8 mouse cellular contexts compared by ENCODE assay signal in the genomic region with DNA sequence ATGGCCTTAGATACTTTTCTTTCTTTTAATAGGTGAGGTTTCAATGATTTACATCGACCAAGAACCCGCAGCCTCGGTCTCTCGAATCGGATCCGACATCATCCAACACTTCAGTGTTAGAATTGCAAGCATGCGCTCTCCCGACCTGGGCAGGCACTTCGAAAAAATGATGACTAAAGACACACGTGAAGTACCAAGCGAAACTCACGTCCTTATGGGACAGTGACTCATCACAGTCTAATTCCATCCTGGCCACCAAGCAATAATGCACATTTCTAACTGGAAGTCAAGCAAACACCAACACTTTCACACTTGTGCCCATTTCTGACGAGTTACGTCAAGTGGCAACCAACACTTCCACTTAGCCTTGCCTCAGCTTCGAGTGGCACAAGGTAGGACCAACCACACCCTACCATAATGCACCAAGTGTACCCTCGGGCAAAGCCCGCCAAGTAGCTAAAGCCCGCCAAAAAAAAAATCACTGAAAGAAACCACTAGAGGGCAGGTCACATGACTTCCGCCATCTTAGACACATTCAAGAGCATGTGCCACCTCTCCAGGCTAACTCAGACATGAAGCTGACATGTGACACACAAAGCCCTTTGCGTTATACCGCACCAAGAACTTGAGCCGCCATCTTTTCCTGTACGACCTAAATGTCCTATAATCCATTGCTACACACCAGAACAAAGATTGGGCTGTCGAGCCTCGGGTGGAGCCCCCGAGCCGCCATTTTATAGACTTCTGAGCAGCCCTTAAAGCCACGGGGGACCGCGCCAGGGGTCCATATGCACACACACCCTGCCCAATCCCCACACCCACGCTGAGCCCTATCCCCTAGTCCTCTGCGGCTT. TPM values are rescaled to one million over a fixed set of nuclear protein-coding genes. Genes with fewer than 3 reads are reported as not detected.
A peak's percentile ranks its signal among the peaks of the same experiment; 100 is the strongest.
DNase-seq lines count a peak whose midpoint lies in the region; ATAC-seq and TF ChIP-seq lines count a peak whose summit lies in the region.

No protein-coding gene starts in this region.

- no peaks in the 10 kb centered on the region for H3K27me3 ChIP-seq in forebrain, embryonic 13.5 days
- no peaks in the 10 kb centered on the region for H3K27me3 ChIP-seq in hindbrain, postnatal 0 days (ENCODE audit: insufficient read depth, low read length)
- H3K27me3 ChIP-seq in stomach, embryonic 14.5 days (ENCODE audit: control insufficient read depth, insufficient read depth, low read length) = no peaks in the 10 kb centered on the region

- 74% methylated on average over 32 of the region's 32 CpGs for WGBS in forebrain, embryonic 13.5 days
- WGBS in hindbrain, postnatal 0 days = 55% methylated on average over 32 of the region's 32 CpGs
- 61% methylated on average over 32 of the region's 32 CpGs for WGBS in stomach, embryonic 14.5 days

- H3K27ac ChIP-seq in forebrain, embryonic 13.5 days = peak overlapping the region; percentile 69
- peak overlapping the region; percentile 74 for H3K27ac ChIP-seq in hindbrain, postnatal 0 days
- peak overlapping the region; percentile 71 for H3K27ac ChIP-seq in stomach, embryonic 14.5 days (ENCODE audit: low read length)

- no peaks in the 10 kb centered on the region for H3K4me1 ChIP-seq in forebrain, embryonic 13.5 days
- H3K4me1 ChIP-seq in hindbrain, postnatal 0 days (ENCODE audit: insufficient read depth, low read length) = no peaks in the 10 kb centered on the region
- H3K4me1 ChIP-seq in stomach, embryonic 14.5 days (ENCODE audit: control insufficient read depth, insufficient read depth, low read length) = no peaks in the 10 kb centered on the region

- peak; percentile 29 to 47 for DNase-seq in layer of hippocampus, postnatal 25 days (ENCODE audit: extremely low spot score in 1 of 2, low spot score in 1 of 2)
- DNase-seq in layer of hippocampus, adult 11-12 months (ENCODE audit: low spot score) = no peak
- DNase-seq in c-Kit-positive CD71-positive TER-119-positive erythroid progenitor cells, embryonic 14.5 days (ENCODE audit: low spot score) = peak; percentile 55
- DNase-seq in hindbrain, postnatal 0 days (ENCODE audit: low spot score) = peak; percentile 74
- peak; percentile 77 for DNase-seq in lung, postnatal 25 days (ENCODE audit: low spot score)

- H3K4me2 ChIP-seq in forebrain, embryonic 13.5 days = peak overlapping the region; percentile 43
- H3K4me2 ChIP-seq in hindbrain, postnatal 0 days (ENCODE audit: low read depth, low read length) = peak overlapping the region; percentile 50
- peak overlapping the region; percentile 21; the same call in 1 of the 2 replicates for H3K4me2 ChIP-seq in stomach, embryonic 14.5 days (replicated peaks; ENCODE audit: low read depth, low read length)

- no peak; the same call in 1 of the 2 replicates for TF ChIP-seq CTCF in hindbrain, postnatal 0 days (IDR thresholded peaks at IDR 0.05; ENCODE audit: low read depth)

- H3K36me3 ChIP-seq in forebrain, embryonic 13.5 days (ENCODE audit: poor library complexity, severe bottlenecking) = no peaks in the 10 kb centered on the region
- H3K36me3 ChIP-seq in hindbrain, postnatal 0 days (ENCODE audit: insufficient read depth, low read length) = no peaks in the 10 kb centered on the region
- H3K36me3 ChIP-seq in stomach, embryonic 14.5 days (ENCODE audit: control insufficient read depth, insufficient read depth, low read length) = no peaks in the 10 kb centered on the region

- peak; percentile 89 for ATAC-seq in forebrain, embryonic 13.5 days
- peak; percentile 90 for ATAC-seq in hindbrain, postnatal 0 days
- ATAC-seq in stomach, embryonic 14.5 days (ENCODE audit: insufficient number of reproducible peaks, insufficient read depth, low FRiP score, low read depth) = peak; percentile 49; the same call in 1 of the 2 replicates
- no peak for ATAC-seq in frontal cortex, adult (ENCODE audit: low TSS enrichment)

- peak overlapping the region; percentile 43 for H3K4me3 ChIP-seq in forebrain, embryonic 13.5 days
- peak overlapping the region; percentile 40 for H3K4me3 ChIP-seq in hindbrain, postnatal 0 days (ENCODE audit: low read length)
- peak overlapping the region; percentile 33 for H3K4me3 ChIP-seq in stomach, embryonic 14.5 days (ENCODE audit: low read depth, low read length)

- H3K9me3 ChIP-seq in forebrain, embryonic 13.5 days (replicated peaks) = no peaks in the 10 kb centered on the region
- no peaks in the 10 kb centered on the region for H3K9me3 ChIP-seq in hindbrain, postnatal 0 days (ENCODE audit: low read length)
- no peaks in the 10 kb centered on the region for H3K9me3 ChIP-seq in stomach, embryonic 14.5 days (ENCODE audit: control insufficient read depth, low read depth, low read length)

- H3K9ac ChIP-seq in forebrain, embryonic 13.5 days = peak overlapping the region; percentile 61
- H3K9ac ChIP-seq in hindbrain, postnatal 0 days (replicated peaks; ENCODE audit: low read length) = peak overlapping the region; percentile 54; the same call in 1 of the 2 replicates
- peak overlapping the region; percentile 28; the same call in 1 of the 2 replicates for H3K9ac ChIP-seq in stomach, embryonic 14.5 days (replicated peaks; ENCODE audit: low read depth, low read length)

RNA-seq across cellular contexts. Expression of a gene that starts 59.7 kb away (rescaled TPM):
- 1 to 10 TPM in 1 of 2 experiments, not detected in 1; 1.4 TPM for total RNA-seq in layer of hippocampus, postnatal 25 days (2021)
- polyA plus RNA-seq in forebrain, embryonic 13.5 days (2015; fragmentation: Nextera tagmentation; extraction: Ambion mirVana) = not detected in 2 replicates
- total RNA-seq in hindbrain, postnatal 0 days (2014; rRNA removed) = not detected in 2 replicates
- polyA plus RNA-seq in hindbrain, postnatal 0 days (2015; fragmentation: Nextera tagmentation; extraction: Ambion mirVana) = not detected in 2 replicates
- polyA plus RNA-seq in stomach, embryonic 14.5 days (2014; fragmentation: Nextera tagmentation; extraction: Ambion mirVana) = 0.76 TPM in 1 of 2 replicates, not detected in the other
